Mouse (Mus musculus) central nervous system, embryonic 18 days (tissue): Measurements from ENCODE around the gene Urad. TPM values are rescaled to one million over a fixed set of nuclear protein-coding genes. Genes with fewer than 3 reads are reported as not detected.

Experiments used
- polyA plus RNA-seq: library from polyadenylated mRNA; depleted of rRNA; stranded (reverse); fragments of >200 nt; gene quantifications from 2 replicates; pipeline ENCODE4 v1.2.3, GENCODE M21; 2012; rRNA removed

Urad gene
- not detected in 2 replicates for polyA plus RNA-seq

GRCm38 (mm10) chr5:147322183-147322582, at the start of gene Urad:
Gene Urad, minus strand, starts transcription at chr5:147322440.

GRCm38 (mm10) chr5:147306638-147307397, 15.4 kb downstream of the Urad start, which contains the start of gene Cdx2:
Gene Cdx2, minus strand, starts transcription at chr5:147307270.

GRCm38 (mm10) chr5:147269926-147270672, 52.1 kb downstream of the Urad start, which contains the start of gene Pdx1:
Gene Pdx1, plus strand, starts transcription at chr5:147269959.

Other genes starting within 250 kb of the Urad start
- 6.7 and 7.2 TPM in 2 replicates for gene Lnx2, start 245.9 kb downstream of the Urad start, polyA plus RNA-seq
- gene Polr1d, start 245.4 kb downstream of the Urad start, polyA plus RNA-seq, result 103 and 104 TPM in 2 replicates
- gene Gsx1, start 133.7 kb downstream of the Urad start, polyA plus RNA-seq, result 2.5 and 2.8 TPM in 2 replicates
- gene Pdx1, start 52.5 kb downstream of the Urad start, polyA plus RNA-seq, result not detected in 2 replicates
- gene Cdx2, start 15.2 kb downstream of the Urad start, polyA plus RNA-seq, result not detected in 2 replicates
- 1.2 and 2.0 TPM in 2 replicates for gene Flt3, start 78.0 kb upstream of the Urad start, polyA plus RNA-seq
- gene Pan3, start 107.7 kb upstream of the Urad start, polyA plus RNA-seq, result 43.6 and 44.1 TPM in 2 replicates